Mouse (Mus musculus) layer of hippocampus, adult 6 months (tissue): ENCODE results near the gene Tbc1d5. TPM values are rescaled to one million over a fixed set of nuclear protein-coding genes. Genes with fewer than 3 reads are reported as not detected.

Source experiments
- long read RNA-seq, 2 experiments: library from polyadenylated mRNA; unstranded; transcript quantifications; one replicate each; pipeline ENCODE4 v2.0.0; 2019 to 2020
- polyA plus RNA-seq: library from polyadenylated mRNA; unstranded; fragments of <200 nt; fragmentation: Nextera tagmentation; gene quantifications from 2 replicates; pipeline ENCODE4 v1.2.3, GENCODE M21; 2021

The Tbc1d5 gene
- 5.6 and 6.1 TPM in 2 replicates for polyA plus RNA-seq
- long read RNA-seq, experiment 1, full-length matches to known transcripts = 1 of 11 reads
- long read RNA-seq, experiment 1, partial matches to known transcripts = 8 of 11 reads
- long read RNA-seq, experiment 1, other reads (novel, unspliced or antisense) = 2 of 11 reads
- long read RNA-seq, experiment 2, full-length matches to known transcripts = 10 of 35 reads
- long read RNA-seq, experiment 2, partial matches to known transcripts = 2 of 35 reads
- long read RNA-seq, experiment 2, other reads (novel, unspliced or antisense) = 23 of 35 reads

DNA sequence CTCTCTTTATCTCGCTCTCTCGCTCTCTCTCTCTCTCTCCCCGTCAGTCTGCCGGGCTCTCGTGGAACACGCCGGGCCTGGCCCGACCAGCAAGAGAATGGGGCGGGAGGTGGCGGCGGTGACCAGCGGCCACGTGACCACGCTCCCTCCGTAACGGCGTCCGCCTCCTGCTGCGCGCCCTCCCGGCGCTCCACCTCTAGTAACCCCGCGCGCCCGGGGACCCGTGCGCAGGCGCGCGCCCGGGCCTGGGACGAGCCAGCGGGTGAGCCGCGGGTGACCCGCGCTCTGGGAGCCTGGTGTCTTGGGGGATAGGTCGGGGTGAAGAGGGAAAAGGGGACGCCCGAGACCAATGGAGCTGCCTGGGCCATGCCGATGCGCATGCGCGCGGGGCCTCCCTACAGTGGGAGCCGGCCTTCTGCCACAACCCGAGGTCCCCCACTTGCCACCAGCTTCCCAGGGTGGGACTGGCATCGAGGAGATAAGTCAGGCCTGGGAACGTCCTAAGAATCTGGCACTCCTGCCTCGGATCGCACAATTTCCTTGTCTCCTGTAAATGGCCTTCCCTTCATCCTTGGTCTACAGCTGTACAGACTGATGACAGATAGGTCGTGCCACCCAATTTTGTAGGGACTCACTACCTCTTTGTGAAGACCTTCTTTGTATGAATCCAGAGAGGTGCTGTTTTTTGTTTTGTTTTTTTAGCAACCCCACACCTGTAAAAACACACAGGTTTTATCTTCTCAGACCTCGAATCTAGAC lies at the start of gene Tbc1d5:
TSS of gene Tbc1d5 (minus strand) at position 158 of the 759 bp plus-strand sequence.

